Mouse (Mus musculus) monocyte, adult 5-6 weeks (primary cell): ENCODE measurements around the gene Tyw3. TPM values are rescaled to one million over a fixed set of nuclear protein-coding genes. Genes with fewer than 3 reads are reported as not detected.
A peak's percentile ranks its signal among the peaks of the same experiment; 100 is the strongest.
"Not testable (repeated sequence)": the region's sequence is repeated elsewhere in the genome, so short reads cannot be mapped to it uniquely, and the experiment has no call there.

Experiments
- ATAC-seq: fragments of 153-309, 156-312 bp; replicated peaks from 2 replicates; pipeline ENCODE4 v1.8.0; 2017; ENCODE audit warnings: mild to moderate bottlenecking; ENCODE audit not compliant: low TSS enrichment, insufficient number of reproducible peaks, severe bottlenecking, poor library complexity, low FRiP score
- total RNA-seq: library from RNA; stranded (forward); fragments of 200-1000, 200-491, 200-594 nt; gene quantifications from 3 replicates; pipeline ENCODE4 v1.2.3, GENCODE M21; 2017

Gene Tyw3
- total RNA-seq: 0.86 to 3.5 TPM (median 2.7 TPM) in 3 replicates

GRCm38 (mm10) chr3:154596934-154597554, at the start of gene Tyw3:
Gene Tyw3 (minus strand): TSS chr3:154597104.
- peak; percentile 86 for ATAC-seq

DNA sequence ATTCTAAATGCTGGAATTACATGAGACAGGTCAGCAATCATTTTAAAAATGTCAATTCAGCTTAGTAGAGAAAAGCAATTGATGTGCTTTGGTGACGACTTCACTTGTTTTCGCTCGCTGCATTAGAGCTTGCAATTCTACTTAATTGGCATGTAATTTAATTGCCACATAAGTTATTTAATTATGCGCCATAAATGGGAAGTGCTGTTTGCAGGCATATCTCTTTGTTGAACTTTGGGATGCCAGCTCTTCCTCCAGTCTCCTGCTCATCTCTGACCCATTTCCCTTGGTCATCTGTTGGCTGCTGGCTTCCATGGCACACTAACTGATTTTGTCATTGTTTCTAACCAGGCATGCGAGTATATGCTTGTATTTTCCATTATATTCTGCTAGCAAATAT, 36.2 kb upstream of the Tyw3 start:
- no peak for ATAC-seq

DNA sequence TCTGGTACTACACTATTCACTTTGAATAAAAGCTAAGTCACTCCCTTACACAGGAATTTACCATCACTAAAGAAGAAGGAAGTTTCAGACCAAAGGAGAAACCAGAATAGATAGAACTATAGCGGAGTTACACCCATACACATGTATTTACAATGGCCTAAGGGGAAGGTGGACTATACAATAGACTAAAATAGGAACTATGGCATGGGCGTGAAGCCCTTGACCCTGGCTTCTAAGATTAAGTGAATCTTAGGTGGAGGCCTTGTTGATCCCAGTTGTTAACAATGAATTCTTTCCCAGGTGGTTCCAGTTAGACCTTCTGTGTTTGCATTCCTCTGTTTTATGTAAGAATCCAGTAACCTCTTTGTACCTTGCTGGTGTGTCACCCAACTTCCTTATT, 34.4 kb upstream of the Tyw3 start:
- not testable (repeated sequence) for ATAC-seq

- peak; percentile 43; the same call in 1 of the 2 replicates for ATAC-seq
Observed at GRCm38 (mm10) chr3:154628284-154628683, 31.4 kb upstream of the Tyw3 start.

- no peak for ATAC-seq
Observed at GRCm38 (mm10) chr3:154616106-154616505, 19.2 kb upstream of the Tyw3 start.

DNA sequence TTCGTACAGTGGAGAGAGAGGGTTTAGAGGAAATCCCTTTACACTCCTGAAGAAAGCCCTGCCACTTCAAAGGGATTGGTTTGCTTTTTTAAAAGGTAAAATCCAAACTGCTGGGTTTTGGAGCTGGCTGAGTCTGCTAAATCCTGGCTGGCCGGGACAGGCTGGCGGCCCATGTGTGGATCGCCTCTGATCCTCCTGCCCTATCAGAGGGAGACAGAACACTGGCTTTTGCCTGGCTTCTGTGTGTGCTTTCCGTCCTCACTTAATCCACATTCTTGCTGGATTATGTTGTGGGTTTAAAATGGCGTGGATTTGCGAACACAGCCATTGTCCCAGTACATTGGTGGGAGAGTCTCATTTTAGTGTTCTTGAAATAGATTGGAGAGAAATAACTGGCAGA, 18.4 kb upstream of the Tyw3 start:
- no peak for ATAC-seq

- no peak for ATAC-seq
Observed at GRCm38 (mm10) chr3:154614771-154615170, 17.9 kb upstream of the Tyw3 start.

GRCm38 (mm10) chr3:154611888-154612287, 15.0 kb upstream of the Tyw3 start:
- ATAC-seq: no peak

GRCm38 (mm10) chr3:154607896-154608295, 11.0 kb upstream of the Tyw3 start:
- no peak for ATAC-seq

- ATAC-seq: no peak
Observed at GRCm38 (mm10) chr3:154604871-154605270, 8.0 kb upstream of the Tyw3 start.

DNA sequence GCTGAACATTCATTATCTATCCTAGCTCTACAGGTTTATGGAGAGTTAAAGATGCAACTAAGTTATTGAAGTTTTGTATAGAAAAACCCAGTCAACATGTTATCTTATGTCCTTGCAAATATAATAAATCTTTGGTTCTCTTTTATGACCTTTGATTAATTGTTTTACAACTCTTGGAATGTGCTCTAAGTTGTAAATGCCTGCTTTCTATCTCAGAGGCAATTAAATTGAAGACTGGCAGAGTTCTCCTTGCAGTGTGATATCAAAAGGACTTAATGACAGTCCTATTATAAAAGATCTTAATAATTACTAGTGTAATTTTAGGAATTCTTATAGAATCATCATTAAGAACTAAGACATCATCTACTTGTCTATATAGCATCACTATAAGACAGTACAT, 5.2 kb upstream of the Tyw3 start:
- ATAC-seq: no peak

GRCm38 (mm10) chr3:154597561-154597960, 657 bp upstream of the Tyw3 start:
- no peak for ATAC-seq

DNA sequence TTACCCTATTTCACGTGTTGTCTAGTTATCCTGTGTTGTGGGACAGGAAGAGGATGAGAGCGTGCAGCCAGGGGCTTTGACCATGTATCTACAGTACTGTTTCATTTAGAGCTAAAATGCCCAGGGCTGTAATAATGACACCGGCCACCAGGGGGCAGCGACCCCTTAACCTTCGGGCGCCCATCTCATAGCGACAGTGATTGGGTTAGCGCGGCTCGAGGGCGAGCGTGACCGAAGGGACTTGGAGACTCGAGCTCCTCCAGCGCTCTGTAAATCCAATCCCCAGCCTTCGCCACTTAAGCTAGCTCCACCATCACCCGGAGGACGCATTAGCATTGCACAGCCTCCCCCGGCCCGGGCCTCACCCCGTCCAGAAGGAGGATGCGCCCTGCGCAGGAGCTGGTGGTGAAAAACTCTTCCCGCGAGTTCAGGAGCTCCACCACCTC, 393 bp downstream of the Tyw3 start, which contains the start of gene Cryz:
Gene Cryz (plus strand): TSS at position 224 of the 446 bp plus-strand sequence.
- peak; percentile 89 for ATAC-seq

DNA sequence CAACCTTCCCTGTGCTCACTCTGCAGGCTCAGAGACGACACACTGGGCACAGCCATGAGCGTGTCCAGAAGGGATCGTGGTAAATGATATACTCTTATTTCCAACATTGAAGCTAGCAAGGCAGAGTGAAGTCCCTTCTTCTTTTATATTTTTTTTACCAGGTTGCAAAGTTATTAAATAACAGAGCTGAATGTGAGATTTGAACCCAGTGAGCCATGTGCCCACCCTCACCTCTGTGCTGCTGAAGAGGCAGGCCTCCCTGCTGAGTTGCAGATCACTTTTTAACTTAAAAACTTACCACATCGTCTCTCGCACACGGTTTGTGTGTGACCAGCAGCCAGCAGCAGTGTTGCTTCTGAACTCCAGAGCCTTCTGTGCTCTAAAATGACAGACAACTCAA, 2.7 kb downstream of the Tyw3 start:
- no peak for ATAC-seq

DNA sequence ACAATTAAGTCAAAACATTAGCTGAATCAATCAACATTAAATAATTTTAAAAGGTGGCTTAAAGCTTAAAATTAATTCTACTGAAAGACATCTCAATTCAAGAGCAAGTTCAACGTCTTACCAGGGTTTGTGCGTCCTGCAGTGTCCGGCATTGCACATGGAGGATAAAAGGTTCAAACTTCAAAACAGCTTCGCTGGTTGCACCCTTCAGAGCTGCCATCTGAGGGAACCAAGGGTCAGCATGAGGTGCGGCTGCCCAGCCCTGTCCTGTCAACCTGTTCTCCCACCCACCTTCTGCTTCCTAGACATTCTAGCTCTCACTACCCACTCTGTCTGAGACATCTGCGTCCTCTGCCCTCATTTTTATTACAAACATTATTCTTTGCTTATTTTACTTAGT, 3.3 kb downstream of the Tyw3 start:
- ATAC-seq: no peak

- no peak for ATAC-seq
Observed at GRCm38 (mm10) chr3:154591621-154592020, 5.3 kb downstream of the Tyw3 start.

GRCm38 (mm10) chr3:154590971-154591370, 5.9 kb downstream of the Tyw3 start:
- no peak for ATAC-seq

GRCm38 (mm10) chr3:154584351-154584750, 12.6 kb downstream of the Tyw3 start:
- ATAC-seq: no peak

- ATAC-seq: no peak
Observed at GRCm38 (mm10) chr3:154577895-154578294, 19.0 kb downstream of the Tyw3 start.

DNA sequence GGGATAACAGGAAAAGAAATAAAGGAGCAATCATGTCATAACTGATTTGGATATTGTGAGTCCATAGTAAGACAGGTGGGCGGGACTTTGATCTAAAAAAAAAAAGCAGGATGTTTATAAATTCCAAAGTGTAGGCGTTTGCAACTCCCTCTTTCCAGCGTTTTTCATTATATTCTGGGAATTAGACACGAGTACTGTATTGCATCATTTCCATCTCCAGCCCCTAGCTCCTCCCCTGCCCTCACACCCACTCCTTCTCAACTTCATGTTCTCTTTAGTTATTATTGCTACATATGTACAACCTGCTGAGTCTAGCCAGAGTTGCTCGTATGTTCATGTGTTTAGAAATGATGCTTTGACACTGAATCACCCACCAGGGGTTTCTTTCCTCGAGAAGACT, 23.2 kb downstream of the Tyw3 start:
- no peak for ATAC-seq
